Mouse (Mus musculus) cerebellum, adult 11 months (tissue): ENCODE data around the gene Defa26.
"Not testable (repeated sequence)": the region's sequence is repeated elsewhere in the genome, so short reads cannot be mapped to it uniquely, and the experiment has no call there.

Experiments
- DNase-seq: peaks from one replicate; pipeline ENCODE4 v3.0.0; 2022

Gene Defa26

DNA sequence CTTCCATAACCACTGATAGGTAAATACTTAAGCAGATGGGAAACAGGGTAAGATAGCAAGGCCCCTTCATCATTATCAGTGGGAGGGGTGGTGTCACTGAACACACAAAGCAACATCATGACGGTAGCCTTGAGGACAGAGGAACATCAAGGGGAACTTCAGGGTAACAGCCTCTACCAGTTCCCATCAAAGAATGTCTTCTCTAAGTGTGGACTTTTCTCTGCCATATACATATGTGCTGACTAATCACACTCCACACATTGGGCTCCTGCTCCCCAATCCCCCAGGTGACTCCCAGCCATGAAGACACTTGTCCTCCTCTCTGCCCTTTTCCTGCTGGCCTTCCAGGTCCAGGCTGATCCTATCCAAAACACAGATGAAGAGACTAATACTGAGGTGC lies at the start of gene Defa26:
TSS of gene Defa26 (plus strand) at position 301 of the 400 bp plus-strand sequence.
- not testable (repeated sequence) for DNase-seq

DNA sequence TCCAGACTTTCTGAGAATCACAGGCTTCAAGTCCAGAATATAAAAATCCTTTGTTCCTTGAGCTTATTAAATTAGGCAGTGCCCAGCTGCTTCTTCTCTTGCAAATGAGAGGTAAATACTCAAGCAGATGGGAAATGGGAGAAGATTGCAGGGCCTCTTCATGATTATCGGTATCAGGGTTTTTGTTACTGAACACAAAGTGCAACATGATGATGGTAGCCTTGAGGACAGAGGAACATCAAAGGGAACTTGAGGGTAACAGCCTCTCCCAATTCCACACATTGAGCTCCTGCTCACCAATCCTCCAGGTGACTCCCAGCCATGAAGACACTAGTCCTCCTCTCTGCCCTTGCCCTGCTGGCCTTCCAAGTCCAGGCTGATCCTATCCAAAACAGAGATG lies 35.3 kb upstream of the Defa26 start, which contains the start of gene Defa28:
TSS of gene Defa28 (plus strand) at position 301 of the 400 bp plus-strand sequence.
- not testable (repeated sequence) for DNase-seq

DNA sequence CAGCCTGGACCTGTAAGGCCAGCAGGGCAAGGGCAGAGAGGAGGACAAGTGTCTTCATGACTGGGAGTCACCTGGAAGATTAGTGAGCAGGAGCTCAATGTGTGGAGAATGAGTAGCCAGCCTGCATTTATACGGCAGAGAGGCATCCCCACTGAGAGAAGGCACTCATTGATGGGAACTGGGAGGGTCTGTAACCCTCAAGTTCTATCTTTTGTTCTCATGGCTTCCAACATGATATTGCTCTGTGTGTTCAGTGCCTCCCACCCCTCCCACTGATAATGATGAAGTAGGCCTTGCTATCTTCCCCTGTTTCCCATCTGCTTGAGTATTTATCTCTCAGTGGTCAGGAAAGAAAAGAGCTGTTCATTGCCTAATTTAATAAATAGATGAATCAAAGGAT lies 23.6 kb upstream of the Defa26 start, which contains the start of gene Gm7861:
TSS of gene Gm7861 (minus strand) at position 101 of the 400 bp plus-strand sequence.
- DNase-seq = not testable (repeated sequence)

DNA sequence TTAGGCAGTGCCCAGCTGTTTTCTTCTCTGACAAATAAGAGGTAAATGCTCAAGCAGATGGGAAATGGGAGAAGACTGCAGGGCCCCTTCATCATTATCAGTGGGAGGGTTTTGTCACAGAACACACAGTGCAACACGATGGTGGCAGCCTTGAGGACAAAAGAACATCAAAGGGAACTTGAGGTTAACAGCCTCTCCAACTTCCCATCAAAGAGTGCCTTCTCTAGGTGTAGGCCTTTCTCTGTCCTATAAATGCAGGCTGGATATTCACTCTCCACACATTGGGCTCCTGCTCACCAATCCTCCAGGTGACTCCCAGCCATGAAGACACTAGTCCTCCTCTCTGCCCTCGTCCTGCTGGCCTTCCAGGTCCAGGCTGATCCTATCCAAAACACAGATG lies 37.5 kb downstream of the Defa26 start, which contains the start of gene Defa17:
TSS of gene Defa17 (plus strand) at position 301 of the 400 bp plus-strand sequence.
- not testable (repeated sequence) for DNase-seq

DNA sequence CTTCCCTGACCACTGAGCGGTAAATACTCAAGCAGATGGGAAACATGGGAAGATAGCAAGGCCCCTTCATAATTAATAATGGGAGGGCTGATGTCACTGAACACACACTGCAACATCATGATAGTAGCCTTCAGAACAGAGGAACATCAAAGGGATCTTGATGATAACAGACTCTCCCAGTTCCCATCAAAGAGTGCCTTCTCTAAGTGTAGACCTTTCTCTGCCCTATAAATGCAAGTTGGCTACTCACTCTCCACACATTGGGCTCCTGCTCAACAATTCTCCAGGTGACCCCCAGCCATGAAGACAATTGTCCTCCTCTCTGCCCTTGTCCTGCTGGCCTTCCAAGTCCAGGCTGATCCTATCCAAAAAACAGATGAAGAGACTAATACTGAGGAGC lies 47.5 kb downstream of the Defa26 start, which contains the start of gene Defa34:
TSS of gene Defa34 (plus strand) at position 301 of the 400 bp plus-strand sequence.
- DNase-seq = not testable (repeated sequence)
